Mouse (Mus musculus): ENCODE data around the gene Mfrp. TPM values are rescaled to one million over a fixed set of nuclear protein-coding genes. Genes with fewer than 3 reads are reported as not detected.

Gene Mfrp
- total and polyA plus RNA-seq, 3 experiments: 0.10 TPM; not detected in 2

- TF ChIP-seq ETS1 (IDR thresholded peaks at IDR 0.05; ENCODE audit: low read depth, low read length): no peak
- no peak for TF ChIP-seq ZKSCAN1 (IDR thresholded peaks at IDR 0.05; ENCODE audit: low read depth, low read length)
- TF ChIP-seq USF1 (IDR thresholded peaks at IDR 0.05; ENCODE audit: low read depth, low read length): no peak
- no peak for TF ChIP-seq UBTF (IDR thresholded peaks at IDR 0.05; ENCODE audit: borderline replicate concordance, insufficient read depth, low read depth, low read length)
- no peak for TF ChIP-seq POLR2A (IDR thresholded peaks at IDR 0.05; ENCODE audit: control insufficient read depth in 1 of 2, insufficient read depth in 1 of 2, low read depth in 1 of 2, low read length in 2 of 2, poor library complexity in 1 of 2)
- peak; percentile 95 for TF ChIP-seq RAD21 (IDR thresholded peaks at IDR 0.05; ENCODE audit: low read depth, low read length)
- no peak for TF ChIP-seq RCOR1 (IDR thresholded peaks at IDR 0.05; ENCODE audit: low read depth, low read length)
- TF ChIP-seq POLR2AphosphoS5 (IDR thresholded peaks at IDR 0.05; ENCODE audit: borderline replicate concordance, low read depth, low read length): no peak
- peak; percentile 58; the same call in 1 of the 2 replicates for TF ChIP-seq SIN3A (IDR thresholded peaks at IDR 0.05; ENCODE audit: low read length)
- TF ChIP-seq CHD1 (IDR thresholded peaks at IDR 0.05; ENCODE audit: low read depth, low read length): no peak
- no peak for TF ChIP-seq TCF12 (IDR thresholded peaks at IDR 0.05; ENCODE audit: low read depth, low read length)
- no peak for TF ChIP-seq MYC (IDR thresholded peaks at IDR 0.05; ENCODE audit: low read depth, low read length)
- TF ChIP-seq MXI1 (IDR thresholded peaks at IDR 0.05; ENCODE audit: low read depth, low read length): peak; percentile 61; the same call in 1 of the 2 replicates
Observed at GRCm38 (mm10) chr9:44125546-44126428, 24.3 kb downstream of the Mfrp start (continued).

DNA sequence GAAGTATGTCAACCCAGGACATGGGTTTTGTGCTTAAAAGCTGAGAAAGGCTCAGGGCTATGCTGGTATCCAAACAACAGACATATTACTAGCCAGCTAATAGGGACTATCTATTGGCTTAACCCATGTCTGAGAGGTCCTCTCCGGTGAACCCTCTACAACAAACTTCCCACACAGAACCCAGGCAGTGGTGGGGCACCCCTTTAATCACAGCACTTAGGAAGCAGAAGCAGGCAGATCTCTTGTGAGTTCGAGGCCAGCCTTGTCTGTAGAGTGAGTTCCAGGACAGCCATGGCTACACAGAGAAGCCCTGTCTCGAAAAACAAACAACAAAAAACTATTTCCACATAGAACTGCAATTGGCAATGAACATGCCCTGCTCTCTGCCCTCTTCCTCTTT, 25.2 kb downstream of the Mfrp start:
- Histone ChIP-seq H3K9ac (ENCODE audit: control insufficient read depth, low read depth, low read length, poor library complexity, severe bottlenecking) (no peak overlapping the region), H3K27ac (ENCODE audit: control insufficient read depth, low read depth, low read length) (no peak overlapping the region), H3K4me1 (ENCODE audit: control insufficient read depth in 1 of 2, insufficient read depth in 2 of 2, low read length in 2 of 2) (peaks cover 0 to 6% of the 10 kb centered on the region in 2 experiments; a peak in 1 of 4 replicates)

DNA sequence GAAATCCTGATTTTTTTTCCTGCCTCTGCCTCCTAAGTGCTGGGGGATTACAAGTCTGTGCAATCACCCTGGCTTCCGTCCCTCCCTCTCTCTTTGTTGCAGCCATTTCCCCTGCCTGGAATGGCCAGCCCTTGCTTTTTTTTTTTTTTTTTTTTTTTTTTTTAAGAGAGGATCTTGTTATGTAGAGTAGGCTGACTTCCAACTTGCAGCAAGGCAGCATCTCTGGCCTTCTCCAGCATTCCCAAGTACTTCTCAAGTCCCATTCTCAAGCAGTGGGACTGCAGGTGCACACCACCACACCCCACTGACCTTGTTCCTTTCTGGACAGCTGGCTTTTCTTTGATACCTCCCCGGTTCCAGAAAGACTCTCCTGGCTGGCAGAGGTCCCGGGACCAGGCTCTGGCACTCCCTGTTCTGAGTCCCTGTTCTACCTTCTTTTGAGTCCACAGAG, 25.8 kb downstream of the Mfrp start:
- DNase-seq (ENCODE audit: low read depth, low spot score): no peak
- Histone ChIP-seq H3K27ac (ENCODE audit: control insufficient read depth, low read depth, low read length) (no peak overlapping the region), H3K9ac (ENCODE audit: control insufficient read depth, low read depth, low read length, poor library complexity, severe bottlenecking) (no peak overlapping the region), H3K9me3 (replicated peaks; ENCODE audit: insufficient read depth, low read length) (no peaks in the 10 kb centered on the region), H3K4me3 (ENCODE audit: control insufficient read depth in 1 of 2, insufficient read depth in 1 of 2, low read depth in 2 of 2, low read length in 2 of 2) (no peak overlapping the region), H3K4me1 (ENCODE audit: control insufficient read depth in 1 of 2, insufficient read depth in 2 of 2, low read length in 2 of 2) (peaks cover 0 to 6% of the 10 kb centered on the region in 2 experiments; a peak in 1 of 4 replicates), H3K36me3 (ENCODE audit: control insufficient read depth in 1 of 2, insufficient read depth in 2 of 2, low read length in 2 of 2) (peaks cover 0 to 2% of the 10 kb centered on the region in 2 experiments; a peak in 1 of 4 replicates), H3K27me3 (ENCODE audit: control insufficient read depth in 1 of 2, insufficient read depth in 2 of 2, low read length in 2 of 2) (peaks cover under 1 to 1% of the 10 kb centered on the region in 2 experiments; a peak in 3 of 4 replicates), H3K79me2 (ENCODE audit: control insufficient read depth, insufficient read depth, low read length, poor library complexity) (no peaks in the 10 kb centered on the region)
- TF ChIP-seq MXI1 (IDR thresholded peaks at IDR 0.05; ENCODE audit: low read depth, low read length): no peak
- 0 out of 2 replicates have a peak, but pooled peaks have one; percentile 42 for TF ChIP-seq ZNF384 (IDR thresholded peaks at IDR 0.05; ENCODE audit: low read depth, low read length)

More for the DNA sequence above, 25.2 kb downstream of the Mfrp start:
- H3K4me3 ChIP-seq (ENCODE audit: control insufficient read depth in 1 of 2, insufficient read depth in 1 of 2, low read depth in 2 of 2, low read length in 2 of 2): no peak overlapping the region
- H3K9me3 ChIP-seq (replicated peaks; ENCODE audit: insufficient read depth, low read length): no peaks in the 10 kb centered on the region
- no peaks in the 10 kb centered on the region for H3K79me2 ChIP-seq (ENCODE audit: control insufficient read depth, insufficient read depth, low read length, poor library complexity)
- no peaks in the 10 kb centered on the region; a peak in 1 of 4 replicates for H3K27me3 ChIP-seq (ENCODE audit: control insufficient read depth in 1 of 2, insufficient read depth in 2 of 2, low read length in 2 of 2)
- DNase-seq (ENCODE audit: low read depth, low spot score): no peak
- no peak for TF ChIP-seq BHLHE40 (IDR thresholded peaks at IDR 0.05; ENCODE audit: borderline replicate concordance, low read depth, low read length)
- TF ChIP-seq TBP (IDR thresholded peaks at IDR 0.05; ENCODE audit: low read depth, low read length): 0 out of 2 replicates have a peak, but pooled peaks have one; percentile 32
- peaks cover 0 to 2% of the 10 kb centered on the region in 2 experiments; a peak in 1 of 4 replicates for H3K36me3 ChIP-seq (ENCODE audit: control insufficient read depth in 1 of 2, insufficient read depth in 2 of 2, low read length in 2 of 2)
